Mouse (Mus musculus) heart, postnatal 0 days (tissue): Measurements from ENCODE around the gene B4galnt4. TPM values are rescaled to one million over a fixed set of nuclear protein-coding genes. Genes with fewer than 3 reads are reported as not detected.

ENCODE experiments used
- ATAC-seq: fragments of 200-750 bp; cut with Nextera tagmentation; 2 replicates; pipeline ENCODE4 v1.8.0; 2017; ENCODE audit warnings: low read depth, moderate number of reproducible peaks, moderate library complexity; ENCODE audit not compliant: insufficient read depth
- DNase-seq: peaks from one replicate; pipeline ENCODE4 v3.0.0-alpha.2; 2016; ENCODE audit warnings: low spot score
- H3K27ac ChIP-seq: fragments of 300-500 bp; sonication (generic); 2 replicates; pipeline ENCODE4 v1.5.1; 2014; ENCODE audit warnings: low read depth, mild to moderate bottlenecking
- H3K27me3 ChIP-seq: fragments of 300-500 bp; sonication (generic); 2 replicates; pipeline ENCODE4 v1.6.1; 2014; ENCODE audit warnings: low read length, mixed read lengths; ENCODE audit not compliant: control insufficient read depth, insufficient read depth
- H3K36me3 ChIP-seq: fragments of 300-500 bp; sonication (generic); replicated peaks from 2 replicates; pipeline ENCODE4 v1.6.1; 2014; ENCODE audit warnings: low read length, mixed read lengths; ENCODE audit not compliant: control insufficient read depth, insufficient read depth
- H3K4me1 ChIP-seq: fragments of 300-500 bp; sonication (generic); 2 replicates; pipeline ENCODE4 v1.6.1; 2014; ENCODE audit warnings: antibody characterized with exemption; ENCODE audit not compliant: control insufficient read depth, insufficient read depth
- H3K4me2 ChIP-seq: fragments of 300-500 bp; sonication (generic); 2 replicates; pipeline ENCODE4 v1.6.1; 2014; ENCODE audit warnings: low read depth, mild to moderate bottlenecking, low read length, moderate library complexity
- H3K4me3 ChIP-seq: fragments of 300-500 bp; sonication (generic); 2 replicates; pipeline ENCODE4 v1.5.1; 2014; ENCODE audit warnings: low read depth, low read length
- H3K9ac ChIP-seq: fragments of 300-500 bp; sonication (generic); replicated peaks from 2 replicates; pipeline ENCODE4 v1.6.1; 2014; ENCODE audit warnings: low read depth, low read length, mixed read lengths
- H3K9me3 ChIP-seq: fragments of 300-500 bp; sonication (generic); replicated peaks from 2 replicates; pipeline ENCODE4 v1.6.1; 2016; ENCODE audit warnings: low read length; ENCODE audit not compliant: control insufficient read depth
- CTCF ChIP-seq: IDR thresholded peaks from 2 replicates; pipeline ENCODE4 v1.5.1; 2016; ENCODE audit warnings: antibody characterized with exemption, control low read depth, low read depth
- EP300 ChIP-seq: IDR thresholded peaks from 2 replicates; pipeline ENCODE4 v1.6.1; 2016; ENCODE audit warnings: antibody characterized with exemption, low read depth
- WGBS: fragments of 180-500 bp; shearing (Covaris S2); extraction: QIAGEN DNeasy Blood & Tissue Kit; methylation state at CpG from one replicate; pipeline ENCODE4 v1.1.7; 2014; 5-methylcytosine and 5-hydroxymethylcytosine counted together
- polyA plus RNA-seq: library from polyadenylated mRNA; unstranded; fragments of >200 nt; fragmentation: Nextera tagmentation; extraction: Ambion mirVana; gene quantifications from 2 replicates; pipeline ENCODE4 v1.2.1, GENCODE M21; 2015
- total RNA-seq: library from RNA; depleted of rRNA; stranded (reverse); fragments of >200 nt; gene quantifications from 2 replicates; pipeline ENCODE4 v1.2.3, GENCODE M21; 2014; ENCODE audit warnings: low replicate concordance

B4galnt4 gene
- total and polyA plus RNA-seq, 2 experiments from 2014 or later, result 0.10 TPM; not detected in 1

- ATAC-seq, result no peak
- 83% methylated on average over 6 of the region's 6 CpGs for WGBS
- H3K27ac ChIP-seq, result no peak overlapping the region
- TF ChIP-seq EP300, result no peak
- no peak for TF ChIP-seq CTCF
- peaks cover 19% of the 10 kb centered on the region for H3K27me3 ChIP-seq
- no peak for DNase-seq
- no peak overlapping the region for H3K9ac ChIP-seq
- H3K4me2 ChIP-seq, result no peak overlapping the region
- no peaks in the 10 kb centered on the region for H3K4me1 ChIP-seq
- H3K9me3 ChIP-seq, result no peaks in the 10 kb centered on the region
- no peak overlapping the region for H3K4me3 ChIP-seq
- no peaks in the 10 kb centered on the region for H3K36me3 ChIP-seq
Measured at GRCm38 (mm10) chr7:141093950-141094349, 33.0 kb downstream of the B4galnt4 start.

DNA sequence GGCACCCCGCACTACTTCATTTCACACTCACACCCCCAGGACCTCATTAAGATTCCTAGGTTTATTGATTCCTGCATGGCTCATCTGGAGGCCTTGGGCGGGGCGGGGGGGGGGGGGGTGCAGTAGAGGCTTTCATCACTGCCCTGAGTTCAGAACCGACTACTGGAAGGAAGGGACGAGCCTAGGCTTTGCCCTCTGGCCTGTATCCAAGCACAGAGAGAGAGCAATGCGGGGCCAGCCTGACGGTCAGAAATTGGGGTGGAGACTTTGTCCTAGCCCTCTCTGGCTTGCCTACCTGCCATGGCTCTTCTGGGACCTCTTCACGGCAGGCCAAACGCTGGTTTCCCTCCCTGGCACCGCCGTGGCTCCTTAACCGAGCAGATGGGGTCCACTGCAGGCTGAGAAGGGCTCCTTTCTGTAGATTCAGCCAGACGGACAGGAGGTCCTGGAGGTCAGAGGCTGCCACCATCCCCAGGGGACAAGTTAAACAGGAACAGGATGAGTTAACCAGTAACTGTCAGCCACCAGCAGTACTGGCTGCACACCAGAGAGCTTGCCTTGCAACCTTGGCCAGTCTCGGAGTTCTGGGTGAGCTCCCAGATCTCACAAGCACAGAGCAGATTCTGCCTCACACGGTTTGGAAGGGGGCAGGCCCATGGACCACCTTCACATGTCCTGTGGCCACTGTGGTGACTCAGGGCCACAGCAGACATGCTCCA, 33.7 kb downstream of the B4galnt4 start:
- WGBS, result 70% methylated on average over 15 of the region's 15 CpGs
- Histone ChIP-seq H3K36me3 (no peaks in the 10 kb centered on the region), H3K27ac (no peak overlapping the region), H3K9ac (no peak overlapping the region), H3K27me3 (peaks cover 17% of the 10 kb centered on the region), H3K4me1 (no peaks in the 10 kb centered on the region), H3K4me3 (no peak overlapping the region), H3K9me3 (no peaks in the 10 kb centered on the region), H3K4me2 (no peak overlapping the region)
- DNase-seq (no peak), ATAC-seq (no peak)
- TF ChIP-seq EP300 (no peak), CTCF (no peak)

- DNase-seq, result no peak
- ATAC-seq, result no peak
- Histone ChIP-seq H3K9ac (no peak overlapping the region), H3K27ac (peak overlapping the region; percentile 40; the same call in 1 of the 2 replicates), H3K9me3 (no peaks in the 10 kb centered on the region), H3K4me3 (peak overlapping the region; percentile 14), H3K4me2 (peak overlapping the region; percentile 46), H3K4me1 (0 out of 2 replicates have a peak, but pooled peaks cover 3% of the 10 kb centered on the region), H3K27me3 (peaks cover 19% of the 10 kb centered on the region; the same call in 1 of the 2 replicates), H3K36me3 (no peaks in the 10 kb centered on the region)
- WGBS, result 73% methylated on average over 6 of the region's 6 CpGs
- no peak for TF ChIP-seq EP300
- no peak for TF ChIP-seq CTCF
Measured at GRCm38 (mm10) chr7:141096021-141096420, 35.1 kb downstream of the B4galnt4 start.

- H3K27ac ChIP-seq, result peak overlapping the region; percentile 49
- H3K4me2 ChIP-seq, result peak overlapping the region; percentile 46
- peak; percentile 65 for DNase-seq
- H3K27me3 ChIP-seq, result peaks cover 21% of the 10 kb centered on the region; the same call in 1 of the 2 replicates
- H3K36me3 ChIP-seq, result no peaks in the 10 kb centered on the region
- TF ChIP-seq EP300, result no peak
- TF ChIP-seq CTCF, result peak; percentile 12; the same call in 1 of the 2 replicates
- H3K4me3 ChIP-seq, result peak overlapping the region; percentile 14; the same call in 1 of the 2 replicates
- WGBS, result 36% methylated on average over 6 of the region's 6 CpGs
- H3K9me3 ChIP-seq, result no peaks in the 10 kb centered on the region
- peak; percentile 47 for ATAC-seq
- no peak overlapping the region for H3K9ac ChIP-seq
- 0 out of 2 replicates have a peak, but pooled peaks cover 3% of the 10 kb centered on the region for H3K4me1 ChIP-seq
Measured at GRCm38 (mm10) chr7:141096649-141097056, 35.7 kb downstream of the B4galnt4 start.

DNA sequence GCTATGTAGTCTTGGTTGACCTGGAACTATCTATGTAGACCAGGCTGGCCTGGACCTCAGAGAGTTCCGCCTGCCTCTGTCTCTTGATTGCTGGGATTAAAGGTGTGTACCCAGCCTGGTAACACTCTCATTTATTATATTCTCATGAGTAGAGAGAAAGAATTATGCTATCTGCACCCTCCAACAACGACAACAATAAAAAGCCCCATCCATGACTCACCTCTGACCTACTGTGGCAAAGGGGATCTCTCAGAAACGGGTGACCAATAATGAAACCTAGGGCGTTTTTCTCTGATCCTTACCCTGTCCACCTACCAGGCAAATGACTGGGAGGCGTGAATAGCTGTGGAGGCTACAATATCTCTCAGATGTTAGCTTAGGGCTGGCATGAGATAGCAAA, 36.3 kb downstream of the B4galnt4 start:
- no peak for DNase-seq
- H3K4me1 ChIP-seq, result 0 out of 2 replicates have a peak, but pooled peaks cover 3% of the 10 kb centered on the region
- H3K27me3 ChIP-seq, result peaks cover 23% of the 10 kb centered on the region; the same call in 1 of the 2 replicates
- no peaks in the 10 kb centered on the region for H3K36me3 ChIP-seq
- TF ChIP-seq CTCF, result no peak
- WGBS, result 74% methylated on average over 5 of the region's 5 CpGs
- no peak overlapping the region for H3K4me3 ChIP-seq
- H3K4me2 ChIP-seq, result no peak overlapping the region
- H3K9ac ChIP-seq, result no peak overlapping the region
- ATAC-seq, result no peak
- H3K27ac ChIP-seq, result peak overlapping the region; percentile 49
- H3K9me3 ChIP-seq, result no peaks in the 10 kb centered on the region
